Mouse (Mus musculus): ENCODE data around the gene Sgca.

DNA sequence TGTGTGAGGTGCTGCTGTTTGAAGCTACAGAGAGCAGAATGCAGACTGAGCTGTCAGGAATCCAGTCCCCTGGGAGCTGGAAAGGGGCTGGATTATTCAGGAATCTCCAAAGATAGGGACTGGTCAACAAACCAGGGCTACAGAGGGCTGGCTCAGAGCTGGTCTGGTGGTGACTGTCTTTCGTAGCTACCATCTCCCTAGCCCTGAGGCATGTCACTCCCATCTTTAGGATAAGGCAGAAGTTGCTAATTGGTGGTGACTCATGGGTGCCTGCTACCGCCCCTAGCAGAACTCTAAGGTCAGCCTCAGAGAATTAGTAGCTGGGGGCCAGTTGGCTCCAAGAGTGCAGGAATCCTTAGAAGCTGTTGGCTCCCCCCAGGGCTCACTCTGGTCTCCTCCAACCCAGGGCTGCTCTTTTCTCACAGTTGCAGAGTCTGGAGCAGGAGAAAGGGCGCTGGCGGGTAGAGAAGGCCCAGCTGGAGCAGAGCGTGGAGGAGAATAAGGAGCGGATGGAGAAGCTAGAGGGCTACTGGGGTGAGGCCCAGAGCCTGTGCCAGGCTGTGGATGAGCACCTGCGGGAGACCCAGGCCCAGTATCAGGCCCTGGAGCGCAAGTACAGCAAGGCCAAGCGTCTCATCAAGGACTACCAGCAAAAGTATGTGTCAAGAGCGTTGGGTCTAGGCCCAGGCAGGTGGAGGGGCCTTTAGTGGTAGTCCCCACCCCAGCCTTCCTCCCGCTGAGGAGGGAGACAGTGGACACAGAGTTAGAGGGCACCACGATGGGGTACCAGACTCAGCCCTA is 28.2 kb upstream of the Sgca start:
- TF ChIP-seq CTCF (IDR thresholded peaks at IDR 0.05; ENCODE audit: borderline replicate concordance, insufficient read depth, low read length) (no peak), POLR2A (IDR thresholded peaks at IDR 0.05; ENCODE audit: low read depth, low read length) (no peak)
